Mouse (Mus musculus) bone marrow macrophage, adult 2 months (primary cell): ENCODE results near the gene Ptchd4.

Experiments
- CTCF ChIP-seq: IDR thresholded peaks from 2 replicates; pipeline ENCODE4 v1.5.1; 2012; ENCODE audit warnings: low read depth, mild to moderate bottlenecking, low read length, moderate library complexity
- POLR2A ChIP-seq: IDR thresholded peaks from 2 replicates; pipeline ENCODE4 v1.6.1; 2012; ENCODE audit warnings: mild to moderate bottlenecking, low read depth, low read length, borderline replicate concordance

GRCm38 (mm10) chr17:42395299-42395698 lies 79.6 kb downstream of the Ptchd4 start:
- TF ChIP-seq CTCF = no peak
- no peak for TF ChIP-seq POLR2A
